Mouse (Mus musculus): ENCODE results near the gene Kif13a. TPM values are rescaled to one million over a fixed set of nuclear protein-coding genes. Genes with fewer than 3 reads are reported as not detected.

The Kif13a gene
- total and polyA plus RNA-seq, 3 experiments, result 1.2 to 1.7 TPM; not detected in 1

GRCm38 (mm10) chr13:46911960-46912359, 17.7 kb downstream of the Kif13a start:
- Histone ChIP-seq H3K36me3 (ENCODE audit: control insufficient read depth in 1 of 2, insufficient read depth in 2 of 2, low read length in 2 of 2) (no peaks in the 10 kb centered on the region), H3K27ac (ENCODE audit: control insufficient read depth, low read depth, low read length) (no peak overlapping the region), H3K27me3 (ENCODE audit: control insufficient read depth in 1 of 2, insufficient read depth in 2 of 2, low read length in 2 of 2) (no peaks in the 10 kb centered on the region), H3K9me3 (replicated peaks; ENCODE audit: insufficient read depth, low read length) (no peaks in the 10 kb centered on the region), H3K4me1 (ENCODE audit: control insufficient read depth in 1 of 2, insufficient read depth in 2 of 2, low read length in 2 of 2) (no peaks in the 10 kb centered on the region), H3K79me2 (ENCODE audit: control insufficient read depth, insufficient read depth, low read length, poor library complexity) (no peaks in the 10 kb centered on the region), H3K9ac (ENCODE audit: control insufficient read depth, low read depth, low read length, poor library complexity, severe bottlenecking) (no peak overlapping the region), H3K4me3 (ENCODE audit: control insufficient read depth in 1 of 2, insufficient read depth in 1 of 2, low read depth in 2 of 2, low read length in 2 of 2) (no peak overlapping the region)
- no peak for DNase-seq (ENCODE audit: low read depth, low spot score)
- TF ChIP-seq TAL1 (IDR thresholded peaks at IDR 0.05; ENCODE audit: low read length) (no peak), NELFE (IDR thresholded peaks at IDR 0.05; ENCODE audit: low read depth, low read length) (no peak), CTCF (IDR thresholded peaks at IDR 0.05 in 2 of 3, conservative IDR thresholded peaks at IDR 0.05 in 1 of 3; ENCODE audit: control insufficient read depth in 1 of 3, insufficient read depth in 1 of 3, low read depth in 2 of 3, low read length in 3 of 3, poor library complexity in 1 of 3, severe bottlenecking in 1 of 3) (no peak), POLR2A (IDR thresholded peaks at IDR 0.05; ENCODE audit: control insufficient read depth in 1 of 2, insufficient read depth in 1 of 2, low read depth in 1 of 2, low read length in 2 of 2, poor library complexity in 1 of 2) (no peak), MAFK (IDR thresholded peaks at IDR 0.05; ENCODE audit: borderline replicate concordance, low read depth, low read length) (no peak), UBTF (IDR thresholded peaks at IDR 0.05; ENCODE audit: borderline replicate concordance, insufficient read depth, low read depth, low read length) (no peak)

DNA sequence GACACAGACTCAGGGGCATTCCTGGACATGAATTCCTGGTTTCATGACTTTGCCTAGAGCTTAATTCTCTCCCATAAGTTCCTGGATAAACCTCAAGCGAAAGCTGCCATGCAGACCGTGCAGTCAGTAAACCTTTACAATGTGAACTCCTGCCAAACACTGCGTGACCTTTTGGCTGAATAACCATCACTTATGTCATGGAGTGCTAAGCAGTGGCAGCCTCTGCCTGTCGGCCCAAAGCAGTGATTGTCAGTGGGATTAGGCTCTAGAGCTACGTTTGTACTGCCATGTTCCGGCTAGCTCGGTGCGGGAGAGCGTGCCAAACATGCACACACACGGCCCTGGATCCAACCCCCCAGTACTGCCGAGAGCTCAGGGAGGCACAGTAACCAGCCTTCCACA, 18.6 kb downstream of the Kif13a start:
- Histone ChIP-seq H3K4me3 (ENCODE audit: control insufficient read depth in 1 of 2, insufficient read depth in 1 of 2, low read depth in 2 of 2, low read length in 2 of 2) (no peak overlapping the region), H3K27me3 (ENCODE audit: control insufficient read depth in 1 of 2, insufficient read depth in 2 of 2, low read length in 2 of 2) (no peaks in the 10 kb centered on the region), H3K9me3 (replicated peaks; ENCODE audit: insufficient read depth, low read length) (no peaks in the 10 kb centered on the region), H3K79me2 (ENCODE audit: control insufficient read depth, insufficient read depth, low read length, poor library complexity) (no peaks in the 10 kb centered on the region), H3K36me3 (ENCODE audit: control insufficient read depth in 1 of 2, insufficient read depth in 2 of 2, low read length in 2 of 2) (no peaks in the 10 kb centered on the region), H3K27ac (ENCODE audit: control insufficient read depth, low read depth, low read length) (no peak overlapping the region), H3K4me1 (ENCODE audit: control insufficient read depth in 1 of 2, insufficient read depth in 2 of 2, low read length in 2 of 2) (no peaks in the 10 kb centered on the region), H3K9ac (ENCODE audit: control insufficient read depth, low read depth, low read length, poor library complexity, severe bottlenecking) (no peak overlapping the region)
- DNase-seq (ENCODE audit: low read depth, low spot score), result no peak
- TF ChIP-seq TCF12 (IDR thresholded peaks at IDR 0.05; ENCODE audit: low read depth, low read length) (no peak), MXI1 (IDR thresholded peaks at IDR 0.05; ENCODE audit: low read depth, low read length) (no peak)

- H3K36me3 ChIP-seq (ENCODE audit: control insufficient read depth in 1 of 2, insufficient read depth in 2 of 2, low read length in 2 of 2), result no peaks in the 10 kb centered on the region
- DNase-seq (ENCODE audit: low read depth, low spot score), result no peak
- no peak for TF ChIP-seq GABPA (IDR thresholded peaks at IDR 0.05; ENCODE audit: low read depth, low read length)
These were observed 19.7 kb downstream of the Kif13a start for GRCm38 (mm10) chr13:46909946-46910345.

More at GRCm38 (mm10) chr13:46909946-46910345, 19.7 kb downstream of the Kif13a start:
- Histone ChIP-seq H3K4me3 (ENCODE audit: control insufficient read depth in 1 of 2, insufficient read depth in 1 of 2, low read depth in 2 of 2, low read length in 2 of 2) (no peak overlapping the region), H3K9ac (ENCODE audit: control insufficient read depth, low read depth, low read length, poor library complexity, severe bottlenecking) (no peak overlapping the region), H3K79me2 (ENCODE audit: control insufficient read depth, insufficient read depth, low read length, poor library complexity) (no peaks in the 10 kb centered on the region), H3K9me3 (replicated peaks; ENCODE audit: insufficient read depth, low read length) (no peaks in the 10 kb centered on the region), H3K4me1 (ENCODE audit: control insufficient read depth in 1 of 2, insufficient read depth in 2 of 2, low read length in 2 of 2) (0 out of 4 replicates have a peak, but pooled peaks cover 0 to 4% of the 10 kb centered on the region in 2 experiments), H3K27me3 (ENCODE audit: control insufficient read depth in 1 of 2, insufficient read depth in 2 of 2, low read length in 2 of 2) (no peaks in the 10 kb centered on the region), H3K27ac (ENCODE audit: control insufficient read depth, low read depth, low read length) (no peak overlapping the region)

All from MEL (cell line).